Mouse (Mus musculus) heart, postnatal 25 days (tissue): ENCODE measurements around the gene Dolpp1. TPM values are rescaled to one million over a fixed set of nuclear protein-coding genes. Genes with fewer than 3 reads are reported as not detected.

ENCODE experiments used
- DNase-seq: peaks from one replicate; pipeline ENCODE4 v3.0.0; 2022; ENCODE audit warnings: low spot score
- intact Hi-C: fragments of 180-260 bp; cut with DNase I; formaldehyde crosslinking; loops from one replicate; pipeline ENCODE4 v1.15.1; 2025
- total RNA-seq, 2 experiments: library from RNA; stranded (reverse); gene quantifications; 2 replicates each; pipeline ENCODE4 v1.2.3; 2021

Gene Dolpp1
- total RNA-seq = 10 to 100 TPM in 1 of 2 experiments, 1 to 10 TPM in 1; 8.3 to 10.4 TPM

- intact Hi-C loops = no loop called here
- peak; percentile 96 for DNase-seq
Measured at GRCm38 (mm10) chr2:30392114-30392576, at the start of gene Dolpp1. TSS of gene Dolpp1 (plus strand) at chr2:30392254.

GRCm38 (mm10) chr2:30342544-30342943 lies 49.5 kb upstream of the Dolpp1 start:
- intact Hi-C loops = no loop called here
- DNase-seq = no peak

- intact Hi-C loops = no loop called here
- DNase-seq = no peak
Measured at GRCm38 (mm10) chr2:30343601-30344137, 48.4 kb upstream of the Dolpp1 start.

DNA sequence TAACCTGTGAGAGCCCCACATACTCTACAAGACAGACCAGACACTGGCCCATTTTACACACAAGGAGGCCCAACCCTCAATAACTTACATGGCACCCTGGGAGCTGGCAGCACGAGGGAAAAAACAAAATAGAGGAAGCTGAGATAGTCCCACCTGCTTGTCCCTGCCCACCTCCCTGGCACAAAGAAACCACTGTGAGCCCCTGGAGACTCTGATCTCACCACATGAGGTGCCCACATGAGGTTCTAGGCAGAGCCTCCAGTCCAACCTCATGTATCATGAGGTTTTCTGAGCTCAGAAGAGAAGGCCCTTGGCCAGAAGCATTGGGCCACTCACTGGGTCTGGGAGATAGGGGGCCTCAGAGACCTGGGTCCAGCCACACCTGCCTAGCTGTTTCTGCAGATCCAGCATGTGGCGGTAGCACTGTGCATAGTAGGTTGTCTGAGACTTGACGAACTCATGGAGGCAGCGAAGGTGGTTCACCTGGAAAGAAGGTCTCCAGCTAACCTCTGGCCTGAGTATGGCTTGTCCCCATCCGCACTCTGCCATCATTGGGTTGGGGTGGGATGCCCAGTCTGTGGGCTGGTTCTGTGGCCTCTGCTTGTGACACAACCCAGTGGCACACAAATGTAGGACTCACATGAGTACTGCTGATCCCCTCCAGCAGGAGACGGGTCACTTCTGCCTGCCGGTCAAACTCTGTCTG lies 45.9 kb upstream of the Dolpp1 start:
- intact Hi-C loops = no loop called here
- DNase-seq = no peak

- DNase-seq = no peak
- intact Hi-C loops = no loop called here
Measured at GRCm38 (mm10) chr2:30349196-30349595, 42.9 kb upstream of the Dolpp1 start.

GRCm38 (mm10) chr2:30351149-30351548 lies 40.9 kb upstream of the Dolpp1 start:
- DNase-seq = no peak
- intact Hi-C loops = no loop called here

DNA sequence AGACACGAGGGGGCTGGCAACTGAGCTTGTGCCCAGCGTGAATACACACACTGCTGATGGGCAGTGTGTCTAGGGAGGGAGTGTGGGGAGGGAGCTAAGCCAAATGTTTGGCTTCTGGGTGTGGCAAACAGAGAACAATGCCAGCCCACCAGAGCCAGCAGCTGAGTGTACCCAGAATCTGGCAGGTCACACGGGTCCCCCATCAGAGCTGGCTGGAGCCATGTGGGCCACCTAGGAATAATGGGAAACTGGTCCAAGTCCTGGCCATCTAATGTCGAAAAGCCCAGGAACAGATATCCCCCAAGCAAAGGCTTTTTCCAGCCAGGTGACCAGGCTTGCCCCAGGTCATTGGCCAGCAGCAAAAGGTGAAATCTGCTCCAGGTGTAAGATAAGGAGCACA lies 36.2 kb upstream of the Dolpp1 start:
- intact Hi-C loops = no loop called here
- no peak for DNase-seq

DNA sequence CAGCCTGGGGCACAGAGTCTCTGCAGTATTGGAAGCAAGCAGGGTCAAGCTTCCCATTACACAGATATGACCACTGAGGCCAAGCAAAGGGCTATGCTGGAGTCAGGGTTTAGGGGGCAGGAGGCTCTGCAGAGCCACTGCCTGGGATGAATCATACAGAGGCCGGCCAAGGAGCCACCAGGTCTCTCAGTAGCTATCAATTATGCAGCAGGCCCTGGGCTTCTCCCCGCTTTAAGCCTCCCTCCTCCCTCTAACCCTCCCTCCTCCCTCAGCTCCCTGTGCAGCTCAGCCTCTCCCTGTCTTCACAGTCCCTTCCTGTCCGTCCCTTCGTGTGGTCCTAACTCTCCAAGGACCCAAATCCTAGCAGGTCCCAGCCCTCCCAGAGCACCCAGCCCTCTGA lies 35.8 kb upstream of the Dolpp1 start:
- no peak for DNase-seq
- intact Hi-C loops = no loop called here

DNA sequence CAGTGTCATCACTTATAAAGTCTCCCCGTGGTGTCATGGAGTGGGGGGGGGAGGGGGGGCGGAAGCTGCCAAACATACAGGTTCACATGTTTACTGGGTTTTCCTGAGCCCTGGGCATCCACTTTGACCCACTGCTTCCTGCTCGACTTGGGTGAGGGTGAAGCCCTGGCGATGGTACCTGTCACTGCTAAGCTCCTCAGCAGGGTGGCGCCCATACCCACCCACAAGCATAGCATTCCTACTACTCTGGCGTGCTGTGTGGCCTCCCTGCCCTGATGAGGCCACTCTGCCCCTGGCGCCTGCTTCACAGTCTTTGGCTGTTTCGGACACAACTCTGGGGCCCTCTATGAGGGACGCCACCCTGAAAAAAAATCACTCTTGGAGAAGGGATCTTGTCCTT lies 35.1 kb upstream of the Dolpp1 start:
- intact Hi-C loops = no loop called here

DNA sequence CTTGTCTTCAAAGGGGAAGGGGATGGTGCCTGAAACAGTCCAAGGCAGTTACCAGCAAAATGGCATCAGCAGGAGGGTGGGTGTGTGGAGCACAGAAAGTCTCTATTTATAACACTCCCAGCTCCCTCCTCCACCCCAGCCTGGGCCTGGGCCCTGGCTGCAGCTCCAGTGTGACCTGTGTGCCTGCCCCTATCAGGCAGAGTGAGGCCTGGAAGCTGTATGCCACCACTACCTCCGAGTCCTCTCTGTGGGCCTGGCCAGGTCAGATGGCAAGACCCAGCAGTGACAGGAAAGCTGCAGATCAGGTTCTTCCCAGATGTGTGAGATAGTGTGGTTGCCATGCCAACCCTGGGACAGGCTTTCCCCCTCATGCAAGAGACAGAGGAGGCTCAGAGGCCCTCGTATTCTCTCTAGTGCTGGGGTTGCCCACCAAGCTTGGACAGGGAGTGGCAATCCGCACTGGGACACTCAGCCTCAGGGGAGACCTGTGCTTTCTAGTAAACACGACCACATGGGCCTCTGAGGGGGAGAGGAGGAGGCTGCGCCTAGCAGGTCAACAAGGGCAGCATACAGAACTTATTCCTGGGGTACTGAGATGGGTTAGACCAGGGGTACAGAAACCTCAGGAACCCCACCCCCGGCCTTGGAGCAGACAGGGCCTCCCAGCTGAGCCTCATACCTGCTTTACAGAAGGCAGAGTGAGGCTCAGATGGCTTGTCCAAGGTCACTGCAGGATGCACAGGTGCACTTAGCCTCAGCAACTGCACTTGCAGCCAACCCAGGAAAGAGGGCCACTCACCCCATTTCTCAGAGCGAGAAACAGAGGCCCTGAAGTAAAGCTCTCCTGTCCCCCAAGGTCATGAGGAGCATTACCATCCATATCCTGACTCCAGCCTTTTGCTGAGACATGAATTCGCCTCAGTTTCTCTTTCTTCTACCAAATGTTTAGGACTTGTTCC lies 34.2 kb upstream of the Dolpp1 start:
- intact Hi-C loops = no loop called here
- no peak for DNase-seq

More for the DNA sequence above, 35.1 kb upstream of the Dolpp1 start:
- DNase-seq = no peak

DNA sequence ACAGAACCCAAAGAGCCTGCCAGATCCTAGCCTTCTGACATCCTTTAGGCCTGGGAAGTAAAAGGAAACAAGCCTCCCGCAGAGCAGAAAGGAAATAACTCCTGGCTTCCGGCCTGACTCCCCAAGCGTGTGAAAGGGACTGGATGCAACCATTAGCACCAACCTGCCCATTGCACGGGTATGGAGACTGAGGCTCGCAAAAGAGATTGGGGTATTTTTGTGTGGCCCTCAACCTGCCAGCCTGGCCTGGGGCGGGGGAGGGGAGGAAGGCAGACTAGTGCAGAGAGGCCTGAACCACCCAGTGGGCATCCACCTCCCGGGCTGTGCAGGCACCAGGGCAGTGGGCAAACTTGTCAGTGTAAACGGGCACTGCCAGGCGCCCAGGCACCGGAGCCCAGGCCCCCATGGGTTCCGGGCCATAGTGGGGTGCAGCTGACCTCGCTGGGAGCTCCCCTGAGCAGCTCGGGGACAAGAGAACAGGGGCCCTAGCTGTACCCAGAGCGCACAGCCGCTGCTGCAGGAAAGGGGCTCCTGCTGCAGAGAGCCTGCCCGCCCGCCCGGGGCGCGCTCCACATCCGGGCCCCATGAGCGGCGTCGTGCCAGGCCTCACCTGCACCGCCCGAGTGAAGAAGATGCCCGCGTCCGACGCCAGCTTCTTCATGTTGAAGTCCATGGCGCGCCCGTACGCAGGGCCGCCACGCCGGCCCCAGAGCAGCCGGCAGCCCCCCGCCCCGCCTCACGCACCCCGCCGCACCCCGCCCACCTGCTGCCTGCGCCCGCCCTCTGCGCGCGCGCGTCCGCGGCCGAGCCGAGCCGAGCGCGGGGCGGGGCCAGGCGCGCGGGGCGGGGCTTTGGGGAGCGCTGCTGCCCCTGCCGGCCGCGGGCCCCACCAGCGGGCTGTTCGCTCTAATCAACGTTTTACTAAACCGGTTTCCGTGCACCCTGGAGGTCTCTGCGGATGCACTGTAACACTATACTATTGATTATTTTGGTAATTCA lies 33.2 kb upstream of the Dolpp1 start, which contains the start of gene Sh3glb2:
Gene Sh3glb2 (minus strand): TSS at position 805 of the 999 bp plus-strand sequence.
- intact Hi-C loops = no loop called here
- DNase-seq = peak; percentile 60

GRCm38 (mm10) chr2:30360626-30361025 lies 31.4 kb upstream of the Dolpp1 start:
- intact Hi-C loops = no loop called here
- no peak for DNase-seq

GRCm38 (mm10) chr2:30362865-30363264 lies 29.2 kb upstream of the Dolpp1 start:
- no peak for DNase-seq
- intact Hi-C loops = no loop called here

GRCm38 (mm10) chr2:30363773-30364650 lies 28.0 kb upstream of the Dolpp1 start, which contains the start of gene Miga2:
TSS of gene Miga2 (plus strand) at chr2:30364233.
- peak; percentile 99 for DNase-seq
- intact Hi-C loops = no loop called here

- no peak for DNase-seq
- intact Hi-C loops = no loop called here
Measured at GRCm38 (mm10) chr2:30365281-30366069, 26.6 kb upstream of the Dolpp1 start.

- intact Hi-C loops = no loop called here
- DNase-seq = no peak
Measured at GRCm38 (mm10) chr2:30366203-30366602, 25.9 kb upstream of the Dolpp1 start.

- intact Hi-C loops = no loop called here
- DNase-seq = no peak
Measured at GRCm38 (mm10) chr2:30371544-30371943, 20.5 kb upstream of the Dolpp1 start.

DNA sequence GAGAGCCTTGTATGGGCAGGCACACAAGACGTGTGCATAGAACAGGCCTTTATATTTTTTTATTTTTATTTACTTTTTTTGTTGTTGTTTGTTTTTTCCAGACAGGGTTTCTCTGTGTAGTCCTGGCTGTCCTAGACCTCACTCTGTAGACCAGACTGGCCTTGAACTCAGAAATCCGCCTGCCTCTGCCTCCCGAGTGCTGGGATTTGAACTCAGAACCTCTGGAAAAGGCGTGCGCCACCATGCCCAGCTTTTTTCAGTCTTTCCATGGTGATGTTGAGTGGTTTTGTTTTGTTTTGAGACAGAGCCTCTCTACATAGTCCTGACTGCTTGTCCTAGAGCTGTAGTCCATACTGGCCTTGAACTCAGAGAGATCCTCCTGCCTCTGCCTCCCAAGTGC lies 19.3 kb upstream of the Dolpp1 start:
- intact Hi-C loops = no loop called here

More for the DNA sequence above, 19.3 kb upstream of the Dolpp1 start:
- no peak for DNase-seq
